Mouse (Mus musculus) embryo, embryonic 9.5 days (tissue): ENCODE measurements at regions not wholly inside any gene's neighbourhood (a gene's known extent, or its start where the extent isn't known, plus 50 kb on each side); places are given as distances from the start of the nearest gene placed in this dataset.

Experiments used
- DNase-seq: peaks from one replicate; pipeline ENCODE4 v3.0.0-alpha.2; 2017; ENCODE audit errors: extremely low spot score

GRCm38 (mm10) chr6:127207308-127207707 lies 55.3 kb upstream of the Ccnd2 start:
- DNase-seq = no peak

DNA sequence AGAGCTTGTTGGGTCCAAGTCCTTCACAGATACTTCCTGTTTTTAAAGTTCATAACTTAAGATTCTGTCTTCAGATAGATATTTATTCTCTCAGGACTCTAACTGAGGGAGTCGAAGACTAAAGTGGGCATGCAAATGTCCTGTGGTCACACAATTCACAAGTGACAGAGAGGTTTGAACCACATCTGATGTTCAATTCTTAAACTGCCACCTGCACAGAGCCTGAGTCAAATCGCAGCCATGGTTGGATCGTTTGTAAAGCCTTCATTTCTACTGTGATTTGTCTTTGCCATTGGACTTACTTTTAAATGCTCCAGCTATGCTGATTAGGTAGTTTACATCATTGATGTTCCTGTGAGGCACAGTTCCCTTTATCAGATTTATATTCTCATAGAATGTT lies 61.4 kb upstream of the Ccnd2 start:
- DNase-seq = no peak

GRCm38 (mm10) chr6:127215915-127216314 lies 63.9 kb upstream of the Ccnd2 start:
- DNase-seq = no peak

GRCm38 (mm10) chr6:127218634-127219445 lies 66.8 kb upstream of the Ccnd2 start:
- DNase-seq = no peak

DNA sequence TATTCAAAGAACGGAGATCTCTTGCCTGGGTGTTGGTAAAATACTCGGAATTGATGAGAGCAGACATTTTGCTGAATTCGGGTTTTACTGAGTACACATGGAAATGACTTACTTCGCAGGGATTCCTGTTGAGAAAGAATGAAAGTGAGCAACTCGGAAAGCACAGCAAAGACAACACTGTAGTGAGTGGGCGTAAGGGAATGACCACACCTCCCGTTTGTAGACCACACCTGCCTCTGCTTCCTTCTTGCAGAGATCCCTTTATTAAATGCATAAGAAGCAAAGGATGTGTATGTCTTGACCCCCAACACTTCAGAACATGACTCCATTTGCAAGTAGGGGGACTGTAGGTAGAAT lies 67.4 kb upstream of the Ccnd2 start:
- DNase-seq = no peak

DNA sequence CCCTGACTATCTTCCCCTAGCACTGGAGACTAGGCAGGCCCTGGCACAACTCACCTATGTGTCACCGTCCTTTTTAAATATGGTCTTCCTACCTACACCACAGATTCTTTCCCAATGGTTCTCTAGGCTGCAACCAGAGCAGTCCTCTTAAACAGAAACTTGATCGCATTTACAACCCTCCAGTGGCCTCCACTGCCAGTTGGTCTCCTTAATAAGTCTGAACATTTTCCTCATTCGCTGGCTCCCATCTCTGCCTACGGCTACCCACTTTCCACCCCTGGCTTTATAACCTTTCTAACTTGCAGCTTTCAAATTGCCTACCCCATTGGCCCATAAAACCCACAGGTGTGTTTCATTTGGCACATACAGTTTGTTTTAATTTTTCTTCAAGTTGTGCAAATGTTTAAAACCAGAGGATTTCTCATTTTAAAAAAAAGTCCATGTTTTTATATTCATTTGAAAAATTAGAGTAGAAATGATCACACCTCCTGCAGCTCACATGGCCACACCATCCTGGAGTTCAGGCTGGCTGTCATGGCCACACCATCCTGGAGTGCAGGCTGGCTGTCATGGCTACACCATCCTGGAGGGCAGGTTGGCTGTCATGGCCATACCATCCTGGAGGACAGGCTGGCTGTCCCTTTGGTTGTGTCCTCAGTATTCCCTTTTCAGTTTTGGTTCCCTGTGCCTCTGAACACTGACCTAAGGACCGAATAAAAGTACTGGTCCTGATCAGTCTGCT lies 74.4 kb upstream of the Ccnd2 start:
- no peak for DNase-seq

GRCm38 (mm10) chr6:127236510-127237109 lies 84.6 kb upstream of the Ccnd2 start:
- DNase-seq = no peak

DNA sequence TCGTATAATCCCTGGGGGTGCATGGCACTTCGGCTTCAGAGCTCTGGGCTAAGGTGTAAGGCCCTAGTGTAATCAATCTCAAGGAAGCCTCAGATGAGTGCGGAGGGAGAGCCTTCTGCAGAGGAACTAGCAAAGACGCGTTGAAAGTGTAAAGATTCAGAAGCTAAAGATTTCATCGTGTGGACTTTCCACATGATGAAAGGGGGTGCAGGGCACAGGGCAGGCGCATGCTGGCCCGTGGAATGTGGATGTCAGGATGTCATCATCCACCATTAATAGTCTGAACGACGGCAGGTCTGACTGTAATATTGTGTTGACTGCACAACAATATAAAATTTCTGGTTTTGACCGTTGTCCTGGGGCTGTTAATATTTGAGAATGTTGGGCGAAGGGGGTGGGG lies 85.2 kb upstream of the Ccnd2 start:
- no peak for DNase-seq

DNA sequence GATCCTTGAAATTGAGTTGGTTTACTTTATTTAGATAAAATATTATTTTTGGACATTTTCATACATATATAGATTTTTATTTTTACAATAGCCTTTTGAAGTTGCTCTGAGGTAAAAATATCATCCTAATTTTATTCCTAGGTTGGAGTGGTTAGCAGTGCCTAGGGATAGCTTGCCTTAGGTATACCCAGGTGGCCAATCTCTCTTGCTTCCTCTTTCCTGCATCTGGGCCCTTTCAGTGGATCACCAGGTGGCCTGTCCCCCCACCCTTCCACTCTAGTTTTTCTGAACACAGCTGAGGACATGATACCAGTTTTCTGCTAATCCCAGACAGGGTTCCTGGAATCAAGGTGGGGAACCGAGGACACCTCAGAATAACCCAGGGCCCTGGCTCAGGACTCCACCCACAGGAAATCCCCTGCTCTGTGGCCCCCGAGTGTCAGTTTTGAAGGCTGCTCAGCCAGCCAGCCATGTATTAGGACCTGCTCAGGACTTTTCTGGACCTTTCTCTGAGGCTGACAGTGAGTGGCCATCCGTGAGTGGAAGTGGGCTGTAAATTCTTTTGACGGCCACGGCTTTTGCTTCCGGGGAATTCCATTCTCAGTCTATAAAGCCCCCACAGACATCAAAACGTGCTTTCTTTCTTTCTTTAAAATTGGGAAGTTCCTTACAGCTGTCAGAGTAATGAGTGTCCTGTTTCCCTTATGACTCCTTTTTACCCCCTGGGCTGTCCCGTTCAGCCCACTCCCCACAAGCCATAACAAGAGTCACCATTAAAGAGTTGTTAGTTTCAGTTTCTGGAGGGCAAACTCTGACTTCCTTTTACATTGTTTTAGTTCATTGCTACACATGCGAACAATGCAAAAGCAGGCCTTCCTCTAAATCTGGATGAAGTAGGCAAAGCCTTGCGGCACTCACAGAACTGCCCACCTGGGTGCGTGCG lies 87.8 kb upstream of the Ccnd2 start:
- DNase-seq = no peak

GRCm38 (mm10) chr6:127240472-127241375 lies 88.7 kb upstream of the Ccnd2 start:
- no peak for DNase-seq

- DNase-seq = no peak
These were observed 89.9 kb upstream of the Ccnd2 start for GRCm38 (mm10) chr6:127241693-127242425.

DNA sequence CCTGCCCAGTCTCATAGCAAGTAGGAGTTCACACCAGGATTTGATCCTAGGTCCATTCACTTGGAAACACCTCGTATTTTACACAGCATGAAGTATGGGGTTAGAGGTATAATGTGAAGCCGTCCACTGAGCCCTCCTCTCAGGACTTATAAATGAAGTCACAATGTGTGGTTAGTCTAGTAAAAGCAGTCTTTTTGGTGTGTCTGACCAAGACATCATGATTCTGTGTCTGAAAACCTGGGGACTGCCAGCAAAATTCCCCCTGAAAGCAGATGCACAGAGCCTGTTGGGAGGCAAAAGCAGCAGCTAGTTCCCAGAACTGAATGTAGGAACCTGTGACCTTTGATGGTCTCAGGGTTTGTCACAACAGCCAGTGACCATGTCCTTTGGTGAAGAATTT lies 91.0 kb upstream of the Ccnd2 start:
- DNase-seq = no peak

- DNase-seq = no peak
These were observed 93.9 kb upstream of the Ccnd2 start for GRCm38 (mm10) chr6:127245814-127246440.

DNA sequence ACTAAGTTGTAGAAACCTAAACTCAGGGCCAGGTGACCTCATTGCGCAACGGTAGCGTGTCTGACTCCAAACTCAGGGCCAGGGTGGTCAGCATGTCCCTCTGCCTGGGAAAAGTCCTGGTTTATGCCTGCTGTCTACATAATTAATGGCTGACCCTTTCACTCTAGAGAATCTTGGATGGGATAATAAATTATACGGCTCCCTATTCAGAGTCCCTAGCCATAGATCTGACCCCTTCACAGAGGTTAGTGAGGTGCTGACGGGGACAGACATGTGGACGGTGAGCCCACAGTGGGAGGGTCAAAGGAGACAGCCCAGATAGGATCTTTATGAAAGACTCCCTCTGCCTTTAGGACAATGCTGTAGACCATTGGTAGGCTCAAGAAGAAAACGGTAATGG lies 94.7 kb upstream of the Ccnd2 start:
- peak; percentile 37 for DNase-seq

DNA sequence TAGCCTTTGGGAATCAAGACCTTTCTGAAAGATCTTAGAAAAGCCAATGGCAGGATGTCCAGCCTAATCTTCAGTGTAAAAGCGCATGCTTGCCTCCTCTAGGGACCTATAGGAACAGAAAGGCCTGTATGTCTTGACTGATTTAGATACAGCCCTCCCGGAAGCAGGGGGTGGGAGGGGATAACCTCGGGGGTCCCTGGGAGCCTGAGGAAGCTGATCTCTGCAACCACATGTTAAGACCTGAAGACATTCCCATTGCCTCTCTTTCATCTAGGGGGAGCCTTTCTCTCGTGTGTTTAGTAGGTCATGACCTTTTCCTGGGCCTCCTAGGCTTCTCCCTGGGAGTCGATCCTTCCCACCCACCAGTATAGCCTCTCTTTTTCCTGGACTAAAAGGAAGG lies 95.3 kb upstream of the Ccnd2 start:
- DNase-seq = peak; percentile 49

DNA sequence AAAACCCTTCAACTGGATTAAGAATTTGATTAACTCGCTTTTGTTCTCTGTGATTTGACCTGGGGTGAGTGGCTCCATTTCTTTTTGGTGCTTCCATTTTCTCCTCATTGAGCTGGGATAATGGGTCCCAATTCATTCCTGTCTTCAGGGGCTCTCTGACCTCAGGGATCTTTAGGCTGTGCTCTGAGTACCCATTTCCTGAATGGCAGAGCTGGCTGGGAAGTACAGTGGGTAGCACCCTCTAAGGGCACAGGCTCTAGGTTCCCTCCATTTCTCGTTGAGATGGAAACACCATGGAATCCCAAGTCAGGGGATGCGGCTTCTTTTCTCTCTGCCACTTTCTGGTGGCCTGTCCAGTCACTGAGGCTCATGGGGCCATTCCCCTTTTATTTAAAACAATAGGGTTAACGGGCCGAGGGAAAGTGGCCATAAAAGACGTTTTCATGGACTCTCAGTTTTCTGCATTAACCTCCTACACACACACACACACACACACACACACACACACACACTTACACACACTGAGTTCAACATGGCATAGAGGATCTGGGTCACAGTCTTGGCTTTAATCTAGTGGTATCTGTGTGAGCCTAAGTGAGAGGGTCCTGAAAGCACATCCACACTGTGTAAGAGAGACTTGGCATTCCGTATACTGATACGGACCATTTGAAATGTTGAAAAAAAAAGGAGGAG lies 98.3 kb upstream of the Ccnd2 start:
- peak; percentile 58 for DNase-seq

- DNase-seq = peak; percentile 67
These were observed 99.1 kb upstream of the Ccnd2 start for GRCm38 (mm10) chr6:127250874-127251670.

GRCm38 (mm10) chr6:127251671-127251985 lies 99.6 kb upstream of the Ccnd2 start:
- no peak for DNase-seq
